Mouse (Mus musculus) heart, embryonic 14.5 days (tissue): ENCODE measurements around the gene Hadha. TPM values are rescaled to one million over a fixed set of nuclear protein-coding genes. Genes with fewer than 3 reads are reported as not detected.

ENCODE experiments used
- ATAC-seq: fragments of 200-750 bp; cut with Nextera tagmentation; 2 replicates; pipeline ENCODE4 v1.8.0; 2017; ENCODE audit warnings: low read depth, moderate TSS enrichment; ENCODE audit not compliant: insufficient number of reproducible peaks, insufficient read depth, low FRiP score
- H3K27ac ChIP-seq, 2 experiments: fragments of 200-500 bp in 1 of 2; fragments of 300-500 bp in 1 of 2; sonication (generic) in 1 of 2; replicated peaks in 1 of 2; 2 replicates each; pipeline ENCODE4 v1.5.1; 2012 to 2014; ENCODE audit warnings: low read depth in 2 of 2, low read length in 2 of 2, control low read depth in 1 of 2, mild to moderate bottlenecking in 1 of 2, mixed read lengths in 1 of 2; ENCODE audit not compliant: control insufficient read depth in 1 of 2, insufficient read depth in 1 of 2
- H3K27me3 ChIP-seq: fragments of 300-500 bp; sonication (generic); 2 replicates; pipeline ENCODE4 v1.6.1; 2014; ENCODE audit warnings: mild to moderate bottlenecking, low read length, control low read depth; ENCODE audit not compliant: control insufficient read depth, insufficient read depth
- H3K36me3 ChIP-seq: fragments of 300-500 bp; sonication (generic); 2 replicates; pipeline ENCODE4 v1.6.1; 2014; ENCODE audit warnings: mild to moderate bottlenecking, control low read depth, low read length, mixed read lengths; ENCODE audit not compliant: control insufficient read depth, insufficient read depth
- H3K4me1 ChIP-seq, 2 experiments: fragments of 200-500 bp in 1 of 2; fragments of 300-500 bp in 1 of 2; sonication (generic) in 1 of 2; 2 replicates each; pipeline ENCODE4 v1.6.1; 2012 to 2014; ENCODE audit warnings: low read length in 2 of 2, control low read depth in 1 of 2, mixed read lengths in 1 of 2; ENCODE audit not compliant: control insufficient read depth in 2 of 2, insufficient read depth in 2 of 2
- H3K4me2 ChIP-seq: fragments of 300-500 bp; sonication (generic); 2 replicates; pipeline ENCODE4 v1.6.1; 2014; ENCODE audit warnings: mild to moderate bottlenecking, low read length
- H3K4me3 ChIP-seq, 2 experiments: fragments of 200-500 bp in 1 of 2; fragments of 300-500 bp in 1 of 2; sonication (generic) in 1 of 2; 2 replicates each; pipeline ENCODE4 v1.5.1; 2012 to 2014; ENCODE audit warnings: low read length in 2 of 2, mild to moderate bottlenecking in 2 of 2, control low read depth in 1 of 2, low read depth in 1 of 2, moderate library complexity in 1 of 2; ENCODE audit not compliant: control insufficient read depth in 1 of 2, insufficient read depth in 1 of 2
- H3K9ac ChIP-seq: fragments of 300-500 bp; sonication (generic); 2 replicates; pipeline ENCODE4 v1.6.1; 2014; ENCODE audit warnings: mild to moderate bottlenecking, low read length
- H3K9me3 ChIP-seq: fragments of 300-500 bp; sonication (generic); 2 replicates; pipeline ENCODE4 v1.6.1; 2016; ENCODE audit warnings: low read length, control low read depth; ENCODE audit not compliant: control insufficient read depth
- WGBS: fragments of 180-500 bp; shearing (Covaris S2); extraction: QIAGEN DNeasy Blood & Tissue Kit; methylation state at CpG from one replicate; pipeline ENCODE4 v1.1.7; 2014; 5-methylcytosine and 5-hydroxymethylcytosine counted together
- polyA plus RNA-seq: library from polyadenylated mRNA; unstranded; fragments of >200 nt; fragmentation: Nextera tagmentation; extraction: Ambion mirVana; gene quantifications from 2 replicates; pipeline ENCODE4 v1.2.1, GENCODE M21; 2014

The Hadha gene
- polyA plus RNA-seq, 1 experiment from 2014 or later = 223 TPM

GRCm38 (mm10) chr5:30152413-30152812, 2.5 kb downstream of the Hadha start:
- no peak for ATAC-seq
- no peak overlapping the region for H3K9ac ChIP-seq
- H3K4me1 ChIP-seq = peaks cover 0 to 21% of the 10 kb centered on the region in 2 experiments; a peak in 3 of 4 replicates
- H3K36me3 ChIP-seq = peaks cover 15% of the 10 kb centered on the region; the same call in 1 of the 2 replicates
- H3K27ac ChIP-seq = 0 out of 4 replicates have a peak overlapping the region, but pooled peaks of 1 of the 2 experiments have one; percentile 19
- no peak overlapping the region for H3K4me3 ChIP-seq
- H3K4me2 ChIP-seq = peak overlapping the region; percentile 46
- WGBS = 70% methylated on average over 1 of the region's 1 CpGs
- H3K27me3 ChIP-seq = no peaks in the 10 kb centered on the region
- no peaks in the 10 kb centered on the region for H3K9me3 ChIP-seq

DNA sequence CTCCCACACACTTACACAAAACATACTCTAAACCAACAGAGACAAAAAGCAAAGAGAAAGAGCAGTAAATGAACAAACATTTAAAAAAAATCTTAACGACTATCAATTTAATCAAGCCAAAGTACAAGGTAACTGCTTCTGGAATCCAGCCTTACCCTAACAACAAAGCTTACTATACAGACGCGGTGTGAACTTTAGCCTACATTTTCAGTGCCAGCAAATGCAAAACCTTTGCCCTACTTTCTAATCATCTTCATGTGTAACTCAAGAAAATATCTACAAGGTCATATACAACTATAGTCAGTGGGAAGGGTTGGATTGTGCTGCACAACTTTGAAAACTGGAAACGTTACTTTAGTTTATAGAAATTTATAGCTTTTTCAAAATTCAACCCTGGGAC, 3.0 kb downstream of the Hadha start:
- H3K4me2 ChIP-seq = peak overlapping the region; percentile 46
- H3K27ac ChIP-seq = no peak overlapping the region
- H3K9me3 ChIP-seq = no peaks in the 10 kb centered on the region
- no peak overlapping the region for H3K4me3 ChIP-seq
- ATAC-seq = no peak
- no peaks in the 10 kb centered on the region for H3K27me3 ChIP-seq
- peaks cover 0 to 21% of the 10 kb centered on the region in 2 experiments; a peak in 3 of 4 replicates for H3K4me1 ChIP-seq
- H3K36me3 ChIP-seq = peaks cover 17% of the 10 kb centered on the region
- H3K9ac ChIP-seq = peak overlapping the region; percentile 46
- 72% methylated on average over 4 of the region's 4 CpGs for WGBS

GRCm38 (mm10) chr5:30148133-30148920, 6.6 kb downstream of the Hadha start:
- ATAC-seq = no peak
- Histone ChIP-seq H3K4me1 (peaks cover 0 to 13% of the 10 kb centered on the region in 2 experiments; a peak in 2 of 4 replicates), H3K4me2 (no peak overlapping the region), H3K9me3 (no peaks in the 10 kb centered on the region), H3K36me3 (peaks cover 52% of the 10 kb centered on the region), H3K27me3 (no peaks in the 10 kb centered on the region), H3K27ac (no peak overlapping the region), H3K4me3 (no peak overlapping the region), H3K9ac (no peak overlapping the region)
- 85% methylated on average over 5 of the region's 5 CpGs for WGBS

GRCm38 (mm10) chr5:30146526-30146925, 8.4 kb downstream of the Hadha start:
- Histone ChIP-seq H3K36me3 (peaks cover 70% of the 10 kb centered on the region), H3K27me3 (no peaks in the 10 kb centered on the region), H3K4me1 (peaks cover 0 to 6% of the 10 kb centered on the region in 2 experiments; a peak in 2 of 4 replicates), H3K9ac (no peak overlapping the region), H3K9me3 (no peaks in the 10 kb centered on the region), H3K4me3 (no peak overlapping the region), H3K4me2 (no peak overlapping the region), H3K27ac (no peak overlapping the region)
- 92% methylated on average over 6 of the region's 6 CpGs for WGBS
- no peak for ATAC-seq

DNA sequence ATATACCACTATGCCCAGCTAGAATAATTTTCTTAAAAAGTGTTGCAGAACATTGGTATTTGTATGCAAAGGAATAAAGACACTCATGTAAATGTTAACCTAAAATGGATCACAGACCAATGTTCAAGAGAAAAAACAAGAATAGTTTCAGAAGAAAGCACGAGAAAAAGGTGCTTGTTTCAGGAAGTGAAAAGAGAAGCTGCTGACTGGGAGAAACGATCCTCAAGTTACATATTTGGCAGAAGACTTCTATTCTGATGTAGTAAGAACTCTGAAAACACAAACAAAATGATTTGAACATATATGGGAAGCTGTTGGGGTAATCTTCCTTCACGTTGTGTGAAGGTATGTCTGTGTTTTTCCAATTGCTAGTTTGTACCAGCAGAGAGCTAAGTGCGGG, 16.8 kb downstream of the Hadha start:
- no peaks in the 10 kb centered on the region for H3K9me3 ChIP-seq
- no peak overlapping the region for H3K4me3 ChIP-seq
- WGBS = 90% methylated on average over 4 of the region's 4 CpGs
- ATAC-seq = no peak
- H3K9ac ChIP-seq = no peak overlapping the region
- H3K4me1 ChIP-seq = no peaks in the 10 kb centered on the region
- H3K4me2 ChIP-seq = no peak overlapping the region
- H3K27ac ChIP-seq = no peak overlapping the region
- H3K36me3 ChIP-seq = peaks cover 100% of the 10 kb centered on the region
- no peaks in the 10 kb centered on the region for H3K27me3 ChIP-seq

DNA sequence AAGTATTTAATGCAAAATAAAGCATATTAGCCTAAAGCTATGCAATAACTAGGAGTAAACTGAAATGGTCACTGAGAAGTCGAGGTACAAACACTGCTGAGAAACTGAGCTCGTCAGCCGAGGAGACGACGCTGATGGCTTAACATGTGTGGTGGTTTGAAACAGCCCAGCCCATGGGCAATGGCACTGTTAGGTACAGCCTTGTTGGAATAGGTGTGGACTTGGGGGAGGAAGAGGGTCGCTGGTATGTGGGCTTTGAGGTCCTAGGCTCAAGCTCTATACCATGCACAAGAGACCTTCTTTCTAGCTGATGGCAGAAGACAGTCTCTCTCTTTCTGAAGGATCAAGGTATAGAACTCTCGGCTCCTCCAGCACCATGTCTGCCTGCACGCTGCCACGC, 17.7 kb downstream of the Hadha start:
- Histone ChIP-seq H3K4me2 (no peak overlapping the region), H3K4me3 (no peak overlapping the region), H3K36me3 (peaks cover 100% of the 10 kb centered on the region), H3K27ac (no peak overlapping the region), H3K4me1 (no peaks in the 10 kb centered on the region), H3K27me3 (no peaks in the 10 kb centered on the region), H3K9me3 (no peaks in the 10 kb centered on the region), H3K9ac (no peak overlapping the region)
- 94% methylated on average over 9 of the region's 9 CpGs for WGBS
- no peak for ATAC-seq

DNA sequence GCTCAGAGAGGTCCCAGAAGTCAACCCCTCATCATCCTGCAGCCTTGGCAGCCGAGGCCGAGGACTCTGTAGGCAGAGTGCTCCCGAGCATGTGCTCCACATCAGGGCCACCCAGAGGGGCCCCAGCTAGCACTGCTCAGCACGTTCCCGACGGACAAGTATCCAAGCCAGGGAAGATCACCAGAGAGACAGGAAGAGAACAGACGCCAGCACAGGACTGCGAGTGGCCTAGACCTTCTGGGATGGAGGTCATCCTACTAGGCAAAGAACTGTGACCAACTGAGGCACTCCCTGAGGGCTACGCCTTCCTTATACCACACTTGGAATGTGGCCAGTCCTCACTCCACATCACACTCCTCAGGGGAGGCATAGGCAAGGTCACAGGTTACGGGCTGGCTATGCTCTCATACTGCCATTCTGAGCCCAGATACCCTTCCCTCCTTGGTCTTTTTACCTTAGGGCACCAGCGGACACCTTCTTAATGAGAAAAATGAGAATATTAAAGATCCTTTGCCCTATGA, 19.2 kb downstream of the Hadha start:
- peaks cover 99% of the 10 kb centered on the region for H3K36me3 ChIP-seq
- no peak overlapping the region for H3K4me3 ChIP-seq
- H3K27ac ChIP-seq = no peak overlapping the region
- H3K9me3 ChIP-seq = no peaks in the 10 kb centered on the region
- no peaks in the 10 kb centered on the region for H3K4me1 ChIP-seq
- WGBS = 90% methylated on average over 11 of the region's 11 CpGs
- ATAC-seq = no peak
- no peak overlapping the region for H3K9ac ChIP-seq
- H3K27me3 ChIP-seq = no peaks in the 10 kb centered on the region
- no peak overlapping the region for H3K4me2 ChIP-seq
